Mouse (Mus musculus) lung, embryonic 16.5 days (tissue): ENCODE measurements around the gene Cnga3. TPM values are rescaled to one million over a fixed set of nuclear protein-coding genes. Genes with fewer than 3 reads are reported as not detected.

Experiments
- ATAC-seq: fragments of 200-750 bp; cut with Nextera tagmentation; 2 replicates; pipeline ENCODE4 v1.8.0; 2017; ENCODE audit warnings: low read depth, mild to moderate bottlenecking, moderate library complexity
- H3K27ac ChIP-seq: fragments of 300-500 bp; sonication (generic); 2 replicates; pipeline ENCODE4 v1.5.1; 2014; ENCODE audit warnings: mild to moderate bottlenecking, control low read depth, low read length
- H3K27me3 ChIP-seq: fragments of 300-500 bp; sonication (generic); 2 replicates; pipeline ENCODE4 v1.6.1; 2014; ENCODE audit warnings: low read depth, low read length, mixed read lengths; ENCODE audit not compliant: control insufficient read depth, insufficient read depth
- H3K36me3 ChIP-seq: fragments of 300-500 bp; sonication (generic); 2 replicates; pipeline ENCODE4 v1.6.1; 2014; ENCODE audit warnings: low read length; ENCODE audit not compliant: control insufficient read depth, insufficient read depth
- H3K4me1 ChIP-seq: fragments of 300-500 bp; sonication (generic); replicated peaks from 2 replicates; pipeline ENCODE4 v1.6.1; 2014; ENCODE audit warnings: low read length, mixed read lengths; ENCODE audit not compliant: control insufficient read depth, insufficient read depth
- H3K4me2 ChIP-seq: fragments of 300-500 bp; sonication (generic); 2 replicates; pipeline ENCODE4 v1.6.1; 2014; ENCODE audit warnings: low read depth, low read length, control low read depth
- H3K4me3 ChIP-seq: fragments of 300-500 bp; sonication (generic); 2 replicates; pipeline ENCODE4 v1.5.1; 2014; ENCODE audit warnings: mild to moderate bottlenecking, low read length, control low read depth
- H3K9ac ChIP-seq: fragments of 300-500 bp; sonication (generic); 2 replicates; pipeline ENCODE4 v1.6.1; 2014; ENCODE audit warnings: low read length, control low read depth
- H3K9me3 ChIP-seq: fragments of 300-500 bp; sonication (generic); 2 replicates; pipeline ENCODE4 v1.6.1; 2016; ENCODE audit warnings: low read length; ENCODE audit not compliant: control insufficient read depth
- WGBS: fragments of 180-500 bp; shearing (Covaris S2); extraction: QIAGEN DNeasy Blood & Tissue Kit; methylation state at CpG from one replicate; pipeline ENCODE4 v1.1.7; 2014; 5-methylcytosine and 5-hydroxymethylcytosine counted together
- polyA plus RNA-seq: library from polyadenylated mRNA; unstranded; fragments of >200 nt; fragmentation: Nextera tagmentation; extraction: Ambion mirVana; gene quantifications from 2 replicates; pipeline ENCODE4 v1.2.1, GENCODE M21; 2015

Cnga3 gene
- polyA plus RNA-seq, 1 experiment from 2014 or later: not detected

DNA sequence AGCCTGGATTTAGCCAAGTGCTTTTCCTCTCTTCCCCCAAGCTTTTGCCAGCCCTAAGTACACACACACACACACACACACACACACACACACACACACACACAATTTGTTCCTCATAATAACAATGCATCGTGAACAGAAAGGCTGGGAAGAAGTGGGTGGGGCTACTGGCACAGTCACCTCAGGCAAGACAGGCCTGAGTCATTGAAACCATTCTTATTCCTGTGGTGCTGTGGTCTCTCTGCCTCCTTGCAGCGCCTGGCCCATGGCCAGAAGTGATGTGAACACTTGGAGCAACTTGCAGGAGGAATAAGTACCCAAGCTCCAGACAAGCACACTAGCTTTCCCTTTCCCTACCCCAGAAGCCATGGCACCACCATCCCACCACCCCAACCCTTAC is 34.2 kb downstream of the Cnga3 start:
- H3K27me3 ChIP-seq: no peaks in the 10 kb centered on the region
- ATAC-seq: no peak
- H3K9me3 ChIP-seq: no peaks in the 10 kb centered on the region
- H3K9ac ChIP-seq: no peak overlapping the region
- no peaks in the 10 kb centered on the region for H3K36me3 ChIP-seq
- no peak overlapping the region for H3K4me2 ChIP-seq
- H3K4me1 ChIP-seq: no peaks in the 10 kb centered on the region
- WGBS: 31% methylated on average over 2 of the region's 2 CpGs
- no peak overlapping the region for H3K4me3 ChIP-seq
- no peak overlapping the region for H3K27ac ChIP-seq

DNA sequence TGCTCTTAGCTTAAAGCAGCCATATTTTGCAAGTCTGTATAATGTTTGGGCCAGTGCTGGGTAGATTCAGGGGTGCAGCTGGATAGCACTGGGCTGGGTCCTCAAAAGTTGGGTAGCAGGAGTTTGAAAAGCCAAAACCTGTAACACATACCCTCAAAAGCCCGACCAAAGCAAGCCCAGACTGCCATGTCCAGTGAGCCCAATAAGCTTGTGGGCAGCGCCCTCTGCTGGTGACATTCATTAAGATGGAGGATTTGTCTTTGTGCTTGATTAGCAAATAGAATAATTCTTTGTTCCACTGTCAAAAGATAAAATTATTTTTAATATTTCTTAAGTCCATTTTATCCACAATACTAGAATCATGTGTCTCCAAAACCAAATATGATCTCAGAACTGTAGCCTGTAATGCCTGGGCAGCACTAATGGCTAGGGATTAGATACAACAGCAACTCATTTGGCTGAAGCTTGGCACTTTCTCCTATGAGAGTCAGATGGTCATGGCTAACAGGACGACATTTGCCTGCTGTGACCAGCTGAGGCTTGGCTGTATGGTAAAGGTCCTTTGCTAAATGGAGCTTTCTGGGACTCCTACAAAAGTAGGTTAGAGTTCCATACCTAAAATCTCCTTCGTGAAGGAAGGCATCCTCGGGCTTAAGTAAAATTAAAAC is 36.5 kb downstream of the Cnga3 start:
- Histone ChIP-seq H3K9ac (no peak overlapping the region), H3K4me2 (no peak overlapping the region), H3K9me3 (no peaks in the 10 kb centered on the region), H3K4me1 (no peaks in the 10 kb centered on the region), H3K36me3 (no peaks in the 10 kb centered on the region), H3K4me3 (no peak overlapping the region), H3K27me3 (no peaks in the 10 kb centered on the region), H3K27ac (no peak overlapping the region)
- ATAC-seq: no peak
- WGBS: 37% methylated on average over 5 of the region's 5 CpGs

DNA sequence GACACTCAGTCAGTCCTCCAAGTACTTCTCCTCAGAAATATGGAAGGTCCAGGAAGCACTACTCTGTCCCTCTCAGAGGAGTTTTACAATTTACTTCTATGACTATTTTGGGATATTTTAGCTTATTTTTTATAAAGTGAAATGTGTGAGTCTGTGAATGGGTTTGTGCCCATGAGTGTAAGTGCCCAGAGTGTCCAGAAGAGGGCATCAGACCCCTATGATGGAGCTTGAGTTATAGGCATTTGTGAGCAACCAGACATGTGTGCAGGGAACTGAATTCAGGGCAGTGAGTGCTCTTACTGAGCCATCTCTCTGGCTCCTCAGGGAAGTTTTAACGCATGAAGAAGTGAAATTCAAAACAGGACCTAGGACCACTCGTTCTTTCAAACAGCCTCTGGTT is 44.2 kb downstream of the Cnga3 start:
- no peak for ATAC-seq
- H3K27me3 ChIP-seq: no peaks in the 10 kb centered on the region

DNA sequence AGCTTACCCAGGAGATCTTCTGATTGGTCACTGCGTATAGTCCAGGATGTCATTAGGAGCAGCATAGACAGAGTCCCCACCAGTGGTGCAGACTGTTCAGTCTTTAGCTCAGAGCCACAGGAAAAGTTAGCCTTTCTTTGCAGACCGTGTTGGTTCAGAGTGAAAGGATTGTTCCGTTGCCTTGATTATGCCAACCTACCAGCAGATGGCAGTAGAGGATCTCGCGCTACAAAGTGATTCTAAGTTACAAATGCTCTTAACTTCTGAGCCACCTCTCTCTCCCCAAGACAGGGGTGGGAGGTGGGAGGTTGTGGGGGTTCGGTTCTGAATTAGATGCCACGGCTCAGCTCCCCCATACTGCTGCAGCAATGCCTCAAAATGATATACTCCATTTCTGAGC is 58.2 kb downstream of the Cnga3 start:
- no peak overlapping the region for H3K27ac ChIP-seq
- no peaks in the 10 kb centered on the region for H3K27me3 ChIP-seq
- peak; percentile 26; the same call in 1 of the 2 replicates for ATAC-seq
- H3K4me1 ChIP-seq: no peaks in the 10 kb centered on the region
- no peak overlapping the region for H3K9ac ChIP-seq
- H3K4me3 ChIP-seq: no peak overlapping the region
- H3K36me3 ChIP-seq: no peaks in the 10 kb centered on the region
- WGBS: 4% methylated on average over 7 of the region's 7 CpGs
- no peaks in the 10 kb centered on the region for H3K9me3 ChIP-seq
- H3K4me2 ChIP-seq: no peak overlapping the region

More for the DNA sequence above, 44.2 kb downstream of the Cnga3 start:
- Histone ChIP-seq H3K4me1 (no peaks in the 10 kb centered on the region), H3K27ac (no peak overlapping the region), H3K36me3 (no peaks in the 10 kb centered on the region), H3K9me3 (no peaks in the 10 kb centered on the region), H3K9ac (no peak overlapping the region), H3K4me3 (no peak overlapping the region), H3K4me2 (no peak overlapping the region)
- 87% methylated on average over 2 of the region's 2 CpGs for WGBS

DNA sequence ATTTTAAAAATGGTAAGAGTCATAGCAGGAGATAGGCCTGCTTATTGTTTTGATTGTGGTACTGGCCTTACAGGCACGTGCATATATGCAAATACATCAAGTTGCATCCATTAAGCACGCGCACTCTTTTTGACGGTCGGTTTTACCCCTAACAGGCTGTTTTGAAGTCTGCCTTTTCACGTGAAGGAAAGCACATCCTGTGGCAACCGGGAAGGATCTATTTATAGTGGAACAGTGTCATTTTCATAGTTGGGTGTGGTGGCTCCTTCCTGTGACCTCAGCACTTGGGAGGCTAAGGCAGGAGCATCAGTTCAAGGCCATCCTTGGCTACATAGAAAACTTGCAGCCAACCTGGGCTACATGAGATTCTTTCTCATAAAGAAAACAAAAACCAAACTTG is 72.3 kb downstream of the Cnga3 start:
- H3K27me3 ChIP-seq: no peaks in the 10 kb centered on the region
- no peaks in the 10 kb centered on the region for H3K4me1 ChIP-seq
- H3K9me3 ChIP-seq: peaks cover 5% of the 10 kb centered on the region; the same call in 1 of the 2 replicates
- 68% methylated on average over 7 of the region's 7 CpGs for WGBS
- no peak for ATAC-seq
- no peak overlapping the region for H3K4me2 ChIP-seq
- no peak overlapping the region for H3K27ac ChIP-seq
- no peak overlapping the region for H3K9ac ChIP-seq
- H3K4me3 ChIP-seq: no peak overlapping the region
- no peaks in the 10 kb centered on the region for H3K36me3 ChIP-seq

DNA sequence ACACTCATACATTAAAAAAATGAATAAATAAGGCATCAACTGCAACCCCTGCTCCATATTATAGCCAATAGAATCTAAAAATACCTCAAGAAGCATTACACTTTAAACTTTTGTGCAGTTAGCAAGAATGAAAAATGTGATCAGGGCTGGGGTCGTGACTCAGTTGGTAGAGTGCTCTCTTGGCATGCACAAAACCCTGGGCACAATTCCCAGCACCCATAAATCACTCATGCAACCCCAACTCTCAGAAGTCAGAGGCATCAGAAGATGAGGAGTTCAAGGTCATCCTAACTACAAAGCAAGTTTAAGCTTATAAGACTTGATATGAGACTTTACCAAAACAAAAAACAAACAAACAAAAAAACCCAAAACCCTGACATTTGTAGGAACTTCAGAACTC is 73.5 kb downstream of the Cnga3 start:
- Histone ChIP-seq H3K27me3 (no peaks in the 10 kb centered on the region), H3K36me3 (no peaks in the 10 kb centered on the region), H3K4me2 (no peak overlapping the region), H3K4me1 (no peaks in the 10 kb centered on the region), H3K9ac (no peak overlapping the region), H3K27ac (no peak overlapping the region), H3K4me3 (no peak overlapping the region), H3K9me3 (peaks cover 5% of the 10 kb centered on the region; the same call in 1 of the 2 replicates)
- 69% methylated on average over 1 of the region's 1 CpGs for WGBS
- no peak for ATAC-seq

DNA sequence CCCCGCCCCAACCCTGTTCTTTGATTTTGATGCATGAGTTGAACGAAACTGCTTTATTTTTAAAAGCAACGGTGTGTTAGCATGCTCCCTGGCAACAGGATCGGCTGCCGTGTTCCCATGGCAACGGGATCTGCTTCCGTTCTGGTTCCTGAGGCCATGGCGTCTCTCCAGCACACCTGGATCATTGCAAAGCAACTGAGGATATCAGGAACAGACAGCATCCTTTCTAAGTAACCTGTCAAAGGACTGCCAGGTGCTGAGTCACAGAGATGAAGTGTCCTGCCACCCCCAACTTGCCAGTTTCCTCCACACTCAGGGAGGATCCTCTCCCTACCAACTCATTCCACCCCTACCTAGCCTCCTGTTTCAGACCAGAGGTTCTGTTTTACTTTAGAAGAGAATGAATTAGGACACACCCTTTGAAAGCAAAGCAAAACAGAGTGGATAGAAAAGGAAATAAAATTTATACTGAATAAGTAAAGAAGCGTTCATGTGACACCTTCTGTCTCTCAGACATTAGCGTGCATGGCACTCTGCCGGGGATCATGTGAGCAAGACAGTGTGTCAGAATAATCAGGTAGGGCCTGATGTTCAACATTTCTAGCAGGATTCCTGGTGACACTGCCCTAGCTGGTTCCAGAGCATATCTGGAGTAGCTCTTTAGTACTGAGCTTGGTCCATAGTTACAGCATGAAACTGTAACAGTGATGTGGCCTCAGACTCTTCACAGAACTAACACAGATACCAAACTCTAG is 74.1 kb downstream of the Cnga3 start:
- no peak overlapping the region for H3K9ac ChIP-seq
- H3K27me3 ChIP-seq: no peaks in the 10 kb centered on the region
- no peaks in the 10 kb centered on the region for H3K4me1 ChIP-seq
- WGBS: 54% methylated on average over 11 of the region's 11 CpGs
- no peak overlapping the region for H3K4me3 ChIP-seq
- H3K9me3 ChIP-seq: peaks cover 5% of the 10 kb centered on the region; the same call in 1 of the 2 replicates
- H3K36me3 ChIP-seq: no peaks in the 10 kb centered on the region
- H3K4me2 ChIP-seq: no peak overlapping the region
- no peak overlapping the region for H3K27ac ChIP-seq
- no peak for ATAC-seq

DNA sequence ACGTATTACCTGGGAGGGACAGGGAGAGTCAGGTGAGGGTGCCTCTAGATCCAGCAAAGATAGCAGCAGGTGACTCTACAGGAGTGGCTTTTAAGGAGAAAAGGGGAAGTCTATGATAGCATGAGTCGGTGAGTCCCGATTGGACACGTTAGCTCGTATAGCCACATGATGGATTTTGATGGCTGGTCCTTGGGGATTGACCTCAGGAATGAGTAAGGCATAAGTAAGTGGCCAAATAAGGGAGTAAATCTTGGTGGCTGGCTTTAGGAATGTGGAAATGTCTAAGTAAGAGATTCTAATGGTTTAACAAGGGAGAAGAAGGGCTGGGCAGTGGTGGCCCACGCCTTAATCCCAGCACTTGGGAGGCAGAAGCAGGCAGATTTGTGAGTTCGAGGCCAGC is 74.7 kb downstream of the Cnga3 start:
- Histone ChIP-seq H3K4me2 (no peak overlapping the region), H3K9ac (no peak overlapping the region), H3K4me1 (no peaks in the 10 kb centered on the region), H3K4me3 (no peak overlapping the region), H3K36me3 (no peaks in the 10 kb centered on the region), H3K9me3 (0 out of 2 replicates have a peak, but pooled peaks cover 3% of the 10 kb centered on the region), H3K27ac (no peak overlapping the region), H3K27me3 (no peaks in the 10 kb centered on the region)
- no peak for ATAC-seq
- 76% methylated on average over 7 of the region's 7 CpGs for WGBS

DNA sequence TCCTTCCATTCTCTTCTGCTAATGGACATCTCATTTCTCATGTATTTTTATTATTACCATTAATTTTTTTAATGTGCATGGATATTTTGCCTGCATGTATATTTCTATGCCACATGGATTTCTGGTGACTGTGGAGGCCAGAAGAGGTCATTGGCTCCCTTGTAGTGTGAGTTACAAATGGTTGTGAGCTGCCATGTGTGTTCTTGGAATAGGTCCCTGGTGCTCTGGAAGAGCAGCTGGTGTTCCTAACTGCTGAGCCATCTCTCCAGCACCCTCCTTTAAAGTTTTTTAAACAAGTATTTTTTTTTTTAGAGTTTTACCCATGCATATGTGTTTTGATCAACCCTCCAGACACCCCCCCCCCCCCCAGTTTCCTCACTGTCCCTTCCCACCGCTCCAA is 82.2 kb downstream of the Cnga3 start:
- Histone ChIP-seq H3K27ac (no peak overlapping the region), H3K27me3 (no peaks in the 10 kb centered on the region), H3K4me1 (peaks cover 6% of the 10 kb centered on the region), H3K9me3 (no peaks in the 10 kb centered on the region), H3K9ac (no peak overlapping the region), H3K36me3 (no peaks in the 10 kb centered on the region), H3K4me3 (no peak overlapping the region), H3K4me2 (no peak overlapping the region)
- ATAC-seq: peak; percentile 54
- WGBS: 31% methylated on average over 1 of the region's 1 CpGs
